Mouse (Mus musculus) erythroid progenitor cell, adult 5-6 weeks (primary cell): ENCODE data around the gene Timm8a2. TPM values are rescaled to one million over a fixed set of nuclear protein-coding genes. Genes with fewer than 3 reads are reported as not detected.

Source experiments
- ATAC-seq: replicated peaks from 2 replicates; pipeline ENCODE4 v1.8.0; 2016; ENCODE audit warnings: moderate number of reproducible peaks, mild to moderate bottlenecking, moderate TSS enrichment, inconsistent platforms; ENCODE audit not compliant: poor library complexity, low FRiP score, severe bottlenecking
- total RNA-seq, 2 experiments: library from RNA; stranded (forward) in 1 of 2; stranded (reverse) in 1 of 2; fragments of 150-400 nt in 1 of 2; fragments of 186-747, 209-891 nt in 1 of 2; gene quantifications; 2 replicates each; pipeline versions ENCODE4 v1.2.3 to v1.2.4; 2015 to 2017; ENCODE audit warnings: low replicate concordance in 2 of 2

Gene Timm8a2
- total RNA-seq, 2 experiments from 2014 or later, result not detected

DNA sequence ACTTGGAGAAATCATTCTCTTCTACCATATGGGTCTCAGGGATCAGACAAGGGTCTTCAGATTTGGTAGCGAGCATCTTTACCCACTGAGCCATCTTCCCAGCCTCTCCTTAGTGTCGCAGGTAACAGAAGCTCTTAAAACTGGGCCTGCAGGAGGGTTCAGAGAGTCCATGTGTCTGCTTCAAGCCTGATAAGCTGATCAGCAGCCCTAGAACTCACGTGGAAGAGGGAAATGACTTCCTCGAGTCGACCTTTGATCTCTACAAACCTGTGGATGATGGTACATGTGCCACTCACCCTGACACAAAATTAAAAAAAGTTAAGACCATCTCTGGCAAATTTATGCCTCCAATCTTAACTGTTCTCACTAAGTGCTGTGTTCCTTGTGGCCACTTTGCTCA is 53.5 kb downstream of the Timm8a2 start:
- ATAC-seq, result no peak

Other genes with a start within 250 kb of the Timm8a2 start
- 1.4 and 1.7 TPM in 2 replicates for gene Dock9, start 236.8 kb upstream of the Timm8a2 start, total RNA-seq (2015; ENCODE audit: low replicate concordance)
- gene Dock9, start 236.8 kb upstream of the Timm8a2 start, total RNA-seq (2017; ENCODE audit: low replicate concordance), result 1.1 and 1.7 TPM in 2 replicates
- 8.4 and 23.4 TPM in 2 replicates for gene Ubac2, start 156.1 kb upstream of the Timm8a2 start, total RNA-seq (2015; ENCODE audit: low replicate concordance)
- 6.2 and 6.4 TPM in 2 replicates for gene Ubac2, start 156.1 kb upstream of the Timm8a2 start, total RNA-seq (2017; ENCODE audit: low replicate concordance)
- 4.0 TPM in 1 of 2 replicates, not detected in the other for gene Gpr18, start 118.9 kb upstream of the Timm8a2 start, total RNA-seq (2015; ENCODE audit: low replicate concordance)
- gene Gpr18, start 118.9 kb upstream of the Timm8a2 start, total RNA-seq (2017; ENCODE audit: low replicate concordance), result 0.64 and 2.9 TPM in 2 replicates
- 2.5 and 4.3 TPM in 2 replicates for gene Gpr183, start 69.5 kb upstream of the Timm8a2 start, total RNA-seq (2015; ENCODE audit: low replicate concordance)
- 1.2 and 1.5 TPM in 2 replicates for gene Gpr183, start 69.5 kb upstream of the Timm8a2 start, total RNA-seq (2017; ENCODE audit: low replicate concordance)
- gene Tm9sf2, start 72.4 kb downstream of the Timm8a2 start, total RNA-seq (2015; ENCODE audit: low replicate concordance), result 45.8 and 62.5 TPM in 2 replicates
- gene Tm9sf2, start 72.4 kb downstream of the Timm8a2 start, total RNA-seq (2017; ENCODE audit: low replicate concordance), result 45.1 and 53.8 TPM in 2 replicates
- gene Clybl, start 147.0 kb downstream of the Timm8a2 start, total RNA-seq (2015; ENCODE audit: low replicate concordance), result 23.5 and 31.4 TPM in 2 replicates
- gene Clybl, start 147.0 kb downstream of the Timm8a2 start, total RNA-seq (2017; ENCODE audit: low replicate concordance), result 13.9 and 15.2 TPM in 2 replicates